Mouse (Mus musculus) mouse trophoblast stem cell (cell line): ENCODE data around the gene Smoc2.

ENCODE experiments used
- in situ Hi-C, 2 experiments: fragments of 300-500 bp; cut with MseI, MboI; formaldehyde crosslinking; loops; 2 replicates in 1 of 2; 3 replicates in 1 of 2; pipeline ENCODE4 v1.15.1; 2025

The Smoc2 gene

GRCm38 (mm10) chr17:14277310-14277709 is 2.0 kb upstream of the Smoc2 start:
- in situ Hi-C loops = loop anchor here (25.0 kb wide), 1 partner anchor 635 kb away; no protein-coding TSS in a partner anchor

GRCm38 (mm10) chr17:14279966-14280300 is 627 bp downstream of the Smoc2 start:
- in situ Hi-C loops = loop anchor here (10.0 to 25.0 kb wide), 2 partner anchors 235 to 632 kb away; no protein-coding TSS in a partner anchor

- in situ Hi-C loops = loop anchor here (10.0 to 25.0 kb wide), 2 partner anchors 234 to 632 kb away; no protein-coding TSS in a partner anchor
Measured at GRCm38 (mm10) chr17:14280425-14280833, 1.1 kb downstream of the Smoc2 start.

GRCm38 (mm10) chr17:14288015-14288616 is 8.8 kb downstream of the Smoc2 start:
- in situ Hi-C loops = loop anchor here (5.0 to 25.0 kb wide), 3 partner anchors 227 to 624 kb away; no protein-coding TSS in a partner anchor

DNA sequence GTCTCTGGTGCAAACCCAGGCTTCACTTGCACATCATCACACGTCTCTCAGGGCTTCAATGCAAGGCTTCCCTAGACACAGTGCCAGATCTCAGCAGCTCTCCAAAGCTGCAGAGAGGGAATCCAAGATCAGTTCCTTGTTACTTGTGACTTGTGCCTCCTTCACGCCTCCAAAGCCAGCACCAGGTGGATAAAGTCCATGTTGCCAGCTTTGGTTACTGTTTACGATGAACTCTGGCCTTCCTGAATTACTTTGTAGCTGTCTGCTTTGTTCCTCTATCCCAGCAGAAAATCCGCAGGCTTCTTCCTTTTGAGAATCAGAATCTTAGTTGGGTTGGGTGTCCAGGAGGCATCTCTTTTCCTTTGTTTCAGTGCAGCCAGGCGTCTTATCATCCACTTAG is 14.3 kb downstream of the Smoc2 start:
- in situ Hi-C loops = loop anchor here (25.0 kb wide), 1 partner anchor 619 kb away; no protein-coding TSS in a partner anchor

DNA sequence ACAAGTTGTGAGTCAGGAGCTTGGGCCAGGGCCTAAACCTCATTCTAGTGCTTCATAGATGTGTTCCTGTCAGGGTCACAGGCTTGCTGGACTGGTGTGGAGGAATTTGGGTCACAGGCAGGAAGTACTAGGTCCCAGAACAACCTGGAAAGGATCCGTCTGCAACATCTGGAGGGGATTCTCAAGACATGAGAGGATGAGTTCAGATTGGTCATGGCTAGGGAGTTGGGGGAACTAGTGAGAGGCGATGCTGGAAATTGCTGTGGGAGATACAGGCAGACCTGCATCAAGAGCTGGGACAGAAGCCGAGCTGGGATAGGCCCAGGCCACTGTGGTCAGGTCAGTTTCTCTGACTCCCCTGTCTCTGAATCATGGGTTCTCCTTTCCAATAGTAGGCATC is 15.8 kb downstream of the Smoc2 start:
- in situ Hi-C loops = loop anchor here (25.0 kb wide), 1 partner anchor 617 kb away; no protein-coding TSS in a partner anchor

DNA sequence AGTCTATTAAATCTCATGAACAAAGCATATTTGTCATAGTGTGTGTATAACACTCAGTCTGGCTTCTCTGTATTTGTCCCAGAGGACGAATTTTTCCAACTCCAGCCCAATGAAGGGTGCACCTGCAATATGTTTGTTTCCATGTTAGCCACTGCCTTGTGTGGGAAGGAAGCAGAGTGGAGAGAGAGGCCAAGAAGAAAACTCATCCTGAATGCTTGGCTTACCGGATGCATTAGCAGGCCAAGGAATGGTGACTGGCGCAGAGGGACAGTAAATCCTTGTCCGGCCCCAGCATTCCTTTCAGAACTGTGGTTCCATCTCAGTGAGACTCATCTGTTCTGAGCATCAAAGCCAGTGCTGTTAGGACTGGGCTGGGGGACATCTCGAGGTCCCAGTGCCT is 21.1 kb downstream of the Smoc2 start:
- in situ Hi-C loops = no loop called here

- in situ Hi-C loops = no loop called here
Measured at GRCm38 (mm10) chr17:14301491-14302344, 22.4 kb downstream of the Smoc2 start.

GRCm38 (mm10) chr17:14302356-14302755 is 23.1 kb downstream of the Smoc2 start:
- in situ Hi-C loops = no loop called here

DNA sequence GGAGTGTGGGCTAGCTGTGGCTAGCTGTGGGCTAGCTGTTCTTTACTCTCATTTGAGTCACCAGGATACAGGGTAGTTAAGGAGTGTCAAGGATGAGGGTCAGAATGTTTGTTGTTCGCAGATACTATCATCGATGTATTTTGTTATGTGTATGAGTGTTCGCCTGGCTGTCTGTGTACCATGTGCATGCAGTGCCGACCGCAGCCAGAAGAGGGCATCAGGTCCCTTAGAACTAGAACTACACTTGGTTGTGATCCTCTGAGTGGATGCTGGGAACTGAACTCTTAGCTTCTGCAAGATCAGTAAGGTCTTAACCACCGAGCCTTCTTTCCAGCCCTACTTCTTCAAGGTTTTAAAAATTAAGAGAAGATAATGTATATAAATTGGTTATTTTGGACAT is 24.4 kb downstream of the Smoc2 start:
- in situ Hi-C loops = no loop called here

DNA sequence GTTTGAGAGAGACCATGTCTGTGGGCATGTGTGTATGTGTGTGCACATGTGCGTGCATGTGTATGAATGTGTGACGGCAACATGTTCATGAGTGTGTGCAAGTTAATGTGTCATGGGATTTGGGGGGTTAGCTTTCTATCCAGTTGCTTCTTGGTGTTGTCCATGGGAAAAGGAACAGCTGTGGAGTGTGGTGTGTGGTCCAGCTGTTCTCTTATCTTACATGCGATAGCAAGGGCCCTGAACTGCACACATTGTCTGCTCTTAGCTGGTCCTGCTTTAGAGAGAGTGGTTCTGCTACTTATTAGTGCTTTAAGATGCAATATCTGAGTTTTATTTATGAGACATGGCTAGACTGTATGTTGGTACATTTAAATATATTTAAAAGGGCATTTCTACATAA is 30.6 kb downstream of the Smoc2 start:
- in situ Hi-C loops = no loop called here

GRCm38 (mm10) chr17:14312440-14312839 is 33.1 kb downstream of the Smoc2 start:
- in situ Hi-C loops = no loop called here

GRCm38 (mm10) chr17:14314308-14314707 is 35.0 kb downstream of the Smoc2 start:
- in situ Hi-C loops = no loop called here

DNA sequence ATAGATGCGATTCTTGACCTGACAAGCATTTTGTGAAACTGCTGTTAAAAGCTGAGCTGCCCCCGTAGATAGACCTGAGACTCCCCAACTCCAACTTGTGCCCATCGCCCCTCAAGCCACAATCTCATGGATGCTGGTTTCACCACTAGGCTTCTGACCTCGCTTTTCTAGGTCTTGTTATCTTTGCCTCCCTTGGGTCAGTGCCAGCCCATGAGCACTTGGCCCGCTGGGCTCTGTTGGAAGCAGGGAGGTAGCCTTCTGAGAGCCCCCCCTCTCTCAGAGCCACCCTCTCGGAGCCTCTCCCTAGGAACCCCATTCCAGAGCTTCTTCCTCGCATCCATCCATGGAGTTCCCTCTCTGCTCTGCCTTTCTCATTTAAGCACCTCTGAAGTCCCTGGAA is 37.2 kb downstream of the Smoc2 start:
- in situ Hi-C loops = no loop called here

DNA sequence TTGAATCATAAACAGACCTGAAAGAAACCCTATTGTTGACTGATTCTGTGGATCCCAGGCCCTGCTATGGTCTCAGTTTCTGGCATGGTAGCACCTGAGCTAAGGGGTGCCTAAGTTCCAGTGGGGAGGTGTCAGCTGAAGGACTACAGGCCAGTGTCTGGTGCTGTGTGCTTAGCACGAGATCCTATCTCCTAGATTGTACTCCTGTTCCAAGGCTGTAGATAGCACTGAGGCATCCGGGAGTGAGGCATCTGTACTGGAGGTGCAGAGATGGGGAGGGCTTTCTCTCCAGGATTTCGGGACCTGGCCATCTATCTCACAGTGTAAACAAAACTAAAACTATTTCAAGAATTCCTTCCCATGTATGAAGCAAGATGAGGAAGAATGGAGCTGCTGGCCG is 38.1 kb downstream of the Smoc2 start:
- in situ Hi-C loops = no loop called here

GRCm38 (mm10) chr17:14326156-14326555 is 46.9 kb downstream of the Smoc2 start:
- in situ Hi-C loops = no loop called here

DNA sequence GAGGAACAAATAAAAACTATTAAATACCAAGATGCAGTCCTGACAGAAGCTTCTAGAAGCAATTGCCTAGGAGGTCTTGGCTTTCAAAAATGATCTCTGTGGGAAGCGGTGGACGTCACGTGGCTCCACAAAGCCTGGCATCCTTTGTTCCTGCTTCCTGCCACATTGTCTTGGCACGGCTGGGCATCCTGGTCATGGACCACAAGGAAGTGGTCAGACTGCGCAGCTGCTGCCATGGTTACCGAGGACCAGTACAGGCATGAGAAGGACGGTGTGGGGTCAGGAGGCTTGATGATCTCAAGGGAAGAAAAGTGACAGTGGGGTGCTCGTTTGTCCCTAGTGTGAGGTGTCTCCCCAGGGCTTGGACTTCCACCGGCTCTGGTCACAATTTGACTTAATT is 48.7 kb downstream of the Smoc2 start:
- in situ Hi-C loops = no loop called here

- in situ Hi-C loops = no loop called here
Measured at GRCm38 (mm10) chr17:14330498-14330897, 51.2 kb downstream of the Smoc2 start.

DNA sequence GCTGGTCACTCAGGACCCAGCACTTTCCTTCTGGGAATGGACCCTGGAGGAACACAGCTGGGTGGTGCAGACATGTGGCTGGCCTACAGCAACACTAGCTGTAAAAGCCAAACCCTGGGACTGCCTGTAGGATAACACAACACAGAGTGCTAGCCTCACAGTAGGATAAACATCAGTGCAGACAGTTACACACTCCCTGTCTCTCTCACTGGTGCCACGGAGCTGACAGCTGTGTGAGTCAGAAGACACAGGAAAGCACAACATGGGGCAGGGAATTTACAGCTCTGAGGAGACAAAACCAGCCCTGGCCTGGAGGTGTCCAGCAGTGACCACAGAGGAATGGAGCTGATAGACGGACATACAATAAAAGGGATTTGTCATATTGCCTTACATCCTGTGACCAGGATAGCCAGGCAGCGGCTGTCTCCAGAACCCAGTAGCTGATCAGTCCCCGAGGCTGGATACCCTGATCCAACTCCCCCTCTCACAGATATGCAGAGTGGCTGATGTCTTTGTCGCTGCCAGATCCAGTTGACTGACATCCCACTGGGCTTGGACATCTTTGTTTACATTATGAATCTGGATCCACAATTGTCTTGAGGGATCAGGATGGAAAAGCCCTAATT is 60.7 kb downstream of the Smoc2 start:
- in situ Hi-C loops = no loop called here

- in situ Hi-C loops = no loop called here
Measured at GRCm38 (mm10) chr17:14340736-14341135, 61.4 kb downstream of the Smoc2 start.

DNA sequence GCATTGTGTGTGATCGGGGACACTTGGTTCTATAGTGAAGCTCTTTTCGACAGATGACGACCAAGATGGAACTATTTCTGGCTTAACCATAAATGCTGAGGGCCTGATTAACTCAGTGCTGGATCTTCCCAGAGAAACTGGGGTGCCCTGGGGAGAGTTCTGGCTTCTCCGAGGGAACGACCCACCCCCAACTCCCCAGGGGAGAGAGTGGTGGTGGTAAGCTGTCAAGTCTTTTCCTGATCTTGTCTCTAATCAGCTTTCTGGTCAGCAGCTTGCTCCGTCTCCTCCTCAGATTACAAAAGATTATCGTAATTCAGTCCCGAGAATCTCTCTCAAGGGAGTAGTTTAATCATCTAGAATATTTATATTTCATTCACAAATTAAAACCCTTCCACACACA is 63.2 kb downstream of the Smoc2 start:
- in situ Hi-C loops = no loop called here

- in situ Hi-C loops = no loop called here
Measured at GRCm38 (mm10) chr17:14343442-14343841, 64.1 kb downstream of the Smoc2 start.
